Mouse (Mus musculus) monocyte, adult 5-6 weeks (primary cell): Measurements from ENCODE around the gene Slc25a44. TPM values are rescaled to one million over a fixed set of nuclear protein-coding genes. Genes with fewer than 3 reads are reported as not detected.
A peak's percentile ranks its signal among the peaks of the same experiment; 100 is the strongest.

Experiments
- ATAC-seq: fragments of 153-309, 156-312 bp; replicated peaks from 2 replicates; pipeline ENCODE4 v1.8.0; 2017; ENCODE audit warnings: mild to moderate bottlenecking; ENCODE audit not compliant: low TSS enrichment, insufficient number of reproducible peaks, severe bottlenecking, poor library complexity, low FRiP score
- total RNA-seq: library from RNA; stranded (forward); fragments of 200-1000, 200-491, 200-594 nt; gene quantifications from 3 replicates; pipeline ENCODE4 v1.2.3, GENCODE M21; 2017

Slc25a44 gene
- 11.4 to 19.2 TPM (median 15.5 TPM) in 3 replicates for total RNA-seq

GRCm38 (mm10) chr3:88424605-88425329 lies at the start of gene Slc25a44:
Gene Slc25a44 (minus strand): TSS chr3:88425139.
- ATAC-seq: peak; percentile 99

- no peak for ATAC-seq
These were observed 48.6 kb upstream of the Slc25a44 start for GRCm38 (mm10) chr3:88473571-88473970.

GRCm38 (mm10) chr3:88473020-88473419 lies 48.1 kb upstream of the Slc25a44 start:
- no peak for ATAC-seq

GRCm38 (mm10) chr3:88470943-88471479 lies 46.1 kb upstream of the Slc25a44 start:
- no peak for ATAC-seq

GRCm38 (mm10) chr3:88469466-88469865 lies 44.5 kb upstream of the Slc25a44 start:
- no peak for ATAC-seq

- ATAC-seq: peak; percentile 89
These were observed 42.3 kb upstream of the Slc25a44 start for GRCm38 (mm10) chr3:88467116-88467824.

- ATAC-seq: peak; percentile 45
These were observed 40.2 kb upstream of the Slc25a44 start for GRCm38 (mm10) chr3:88465127-88465526.

GRCm38 (mm10) chr3:88464425-88464824 lies 39.5 kb upstream of the Slc25a44 start:
- no peak for ATAC-seq

GRCm38 (mm10) chr3:88460983-88461696 lies 36.2 kb upstream of the Slc25a44 start, which contains the start of gene Sema4a:
Gene Sema4a (minus strand): TSS chr3:88461182.
- no peak for ATAC-seq

- ATAC-seq: no peak
These were observed 35.1 kb upstream of the Slc25a44 start for GRCm38 (mm10) chr3:88460029-88460428.

- ATAC-seq: no peak
These were observed 33.9 kb upstream of the Slc25a44 start for GRCm38 (mm10) chr3:88458778-88459219.

- ATAC-seq: no peak
These were observed 32.0 kb upstream of the Slc25a44 start for GRCm38 (mm10) chr3:88456746-88457532.

GRCm38 (mm10) chr3:88456313-88456712 lies 31.4 kb upstream of the Slc25a44 start:
- no peak for ATAC-seq

- no peak for ATAC-seq
These were observed 30.8 kb upstream of the Slc25a44 start for GRCm38 (mm10) chr3:88455588-88456264.

- ATAC-seq: peak; percentile 75
These were observed 30.0 kb upstream of the Slc25a44 start for GRCm38 (mm10) chr3:88454762-88455587.

GRCm38 (mm10) chr3:88453986-88454385 lies 29.0 kb upstream of the Slc25a44 start:
- ATAC-seq: no peak

GRCm38 (mm10) chr3:88453369-88453768 lies 28.4 kb upstream of the Slc25a44 start:
- ATAC-seq: no peak
